In the genomic region with DNA sequence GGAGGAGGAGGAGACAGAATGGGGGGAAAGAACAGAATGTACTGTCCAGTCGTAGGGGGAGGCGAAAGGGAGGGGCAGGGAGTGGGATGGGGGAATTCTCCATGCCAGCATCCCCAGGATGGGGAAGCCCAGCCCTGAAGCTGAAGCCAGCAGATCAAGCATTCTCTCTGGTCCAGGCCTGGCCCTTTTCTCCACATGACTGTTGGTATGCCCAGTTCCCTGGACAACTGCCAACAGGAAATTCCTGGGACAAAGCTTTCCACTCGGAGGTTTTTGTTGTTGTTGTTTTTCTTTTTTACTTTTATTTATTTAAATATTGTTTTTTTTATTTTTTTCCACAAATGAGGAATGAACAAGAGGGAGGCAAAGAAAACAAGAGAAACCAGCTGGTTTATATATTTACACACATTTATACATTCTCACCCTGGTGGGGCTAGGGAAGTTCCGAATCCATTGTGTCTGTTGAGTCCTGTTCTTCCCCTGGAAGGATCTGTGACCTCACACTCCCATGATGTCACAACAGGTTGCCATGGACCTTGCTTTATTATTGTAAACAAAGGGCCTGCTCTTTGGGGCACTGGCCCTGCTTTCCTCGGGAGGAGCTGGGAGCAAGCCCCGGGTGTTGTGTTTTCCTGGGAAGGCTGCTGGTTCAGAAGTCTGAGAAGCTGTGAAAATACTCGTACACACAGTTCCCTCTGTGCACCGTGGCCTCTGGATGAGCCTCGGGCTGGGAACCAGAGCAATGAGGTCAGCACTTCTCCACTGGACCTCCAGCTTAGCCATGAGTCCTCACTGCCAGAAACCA, we compare ENCODE assay signal across 7 mouse cellular contexts.
DNase-seq lines count a peak whose midpoint lies in the region; ATAC-seq and TF ChIP-seq lines count a peak whose summit lies in the region.

No protein-coding gene starts in this region.

- peak overlapping the region; percentile 69 for H3K27ac ChIP-seq in embryonic facial prominence, embryonic 13.5 days
- peak overlapping the region; percentile 56 to 71 for H3K27ac ChIP-seq in heart, embryonic 14.5 days (replicated peaks in 1 of 2; ENCODE audit: control insufficient read depth in 1 of 2, insufficient read depth in 1 of 2, low read depth in 2 of 2, low read length in 2 of 2)

- DNase-seq in urinary bladder, postnatal 14 days (ENCODE audit: low spot score): peak; percentile 78
- DNase-seq in urinary bladder, adult 2 months (ENCODE audit: low spot score): no peak
- peak; percentile 91 for DNase-seq in kidney, postnatal 14 days
- no peak for DNase-seq in yolk sac, embryonic 10.5 days (ENCODE audit: low spot score)

- H3K4me1 ChIP-seq in embryonic facial prominence, embryonic 13.5 days: peaks cover 36% of the 10 kb centered on the region
- peaks cover 11 to 12% of the 10 kb centered on the region in 2 experiments; a peak in 1 of 4 replicates for H3K4me1 ChIP-seq in heart, embryonic 14.5 days (ENCODE audit: control insufficient read depth in 2 of 2, insufficient read depth in 2 of 2, low read length in 2 of 2)

- TF ChIP-seq POLR2A in myocyte (IDR thresholded peaks at IDR 0.05; ENCODE audit: insufficient read length, low read depth): no peak

- H3K9me3 ChIP-seq in embryonic facial prominence, embryonic 13.5 days: no peaks in the 10 kb centered on the region
- H3K9me3 ChIP-seq in heart, embryonic 14.5 days (ENCODE audit: control insufficient read depth, low read length): no peaks in the 10 kb centered on the region

- no peak for ATAC-seq in embryonic facial prominence, embryonic 13.5 days (ENCODE audit: insufficient number of reproducible peaks, insufficient read depth, low FRiP score, low TSS enrichment, low read depth)
- ATAC-seq in heart, embryonic 14.5 days (ENCODE audit: insufficient number of reproducible peaks, insufficient read depth, low FRiP score, low read depth): peak; percentile 62; the same call in 1 of the 2 replicates

- H3K4me2 ChIP-seq in embryonic facial prominence, embryonic 13.5 days: no peak overlapping the region
- H3K4me2 ChIP-seq in heart, embryonic 14.5 days (ENCODE audit: low read length): no peak overlapping the region
- H3K4me2 ChIP-seq in myocyte (ENCODE audit: low read depth): no peak overlapping the region

- no peak overlapping the region for H3ac ChIP-seq in myocyte (ENCODE audit: control insufficient read depth, insufficient read length)

- no peaks in the 10 kb centered on the region for H3K27me3 ChIP-seq in embryonic facial prominence, embryonic 13.5 days
- no peaks in the 10 kb centered on the region for H3K27me3 ChIP-seq in heart, embryonic 14.5 days (ENCODE audit: control insufficient read depth, insufficient read depth, low read length)
- H3K27me3 ChIP-seq in myocyte (ENCODE audit: control insufficient read depth, insufficient read depth, insufficient read length): no peaks in the 10 kb centered on the region

- H3K9ac ChIP-seq in embryonic facial prominence, embryonic 13.5 days: no peak overlapping the region
- no peak overlapping the region for H3K9ac ChIP-seq in heart, embryonic 14.5 days (ENCODE audit: low read length)

- no peaks in the 10 kb centered on the region for H3K79me2 ChIP-seq in myocyte (ENCODE audit: control insufficient read depth, insufficient read depth)

- no peaks in the 10 kb centered on the region for H3K36me3 ChIP-seq in embryonic facial prominence, embryonic 13.5 days
- no peaks in the 10 kb centered on the region for H3K36me3 ChIP-seq in heart, embryonic 14.5 days (ENCODE audit: control insufficient read depth, insufficient read depth, low read length)
- H3K36me3 ChIP-seq in myocyte (ENCODE audit: control insufficient read depth, insufficient read depth): no peaks in the 10 kb centered on the region

- H3K4me3 ChIP-seq in embryonic facial prominence, embryonic 13.5 days: no peak overlapping the region
- H3K4me3 ChIP-seq in heart, embryonic 14.5 days (ENCODE audit: control insufficient read depth in 1 of 2, insufficient read depth in 1 of 2, low read depth in 1 of 2, low read length in 2 of 2): no peak overlapping the region
- H3K4me3 ChIP-seq in myocyte: no peak overlapping the region

- WGBS in embryonic facial prominence, embryonic 13.5 days: 41% methylated on average over 9 of the region's 9 CpGs
- WGBS in heart, embryonic 14.5 days: 23% methylated on average over 9 of the region's 9 CpGs

TF ChIP-seq in myocyte, 11 proteins besides CTCF, POLR2A, EP300 and RAD21:
- TF ChIP-seq MYOG (IDR thresholded peaks at IDR 0.05; ENCODE audit: control insufficient read depth in 1 of 3, insufficient read depth in 1 of 3, insufficient read length in 2 of 3, low read depth in 2 of 3) (no peak), USF1 (IDR thresholded peaks at IDR 0.05; ENCODE audit: low read depth) (peak; percentile 6)

Comparison
In these comparisons a context has a peak if more than half of its experiments do, and no peak if none do; other contexts are left out.
1. DNase-seq: peak in urinary bladder, postnatal 14 days (single experiment) and kidney, postnatal 14 days (single experiment); none in urinary bladder, adult 2 months (single experiment) and yolk sac, embryonic 10.5 days (single experiment).